Mouse (Mus musculus) liver, postnatal 0 days (tissue): ENCODE data around the gene Themis3.

ENCODE experiments used
- CTCF ChIP-seq: sonication (generic); IDR thresholded peaks from 2 replicates; pipeline ENCODE4 v1.5.1; 2016; ENCODE audit warnings: antibody characterized with exemption, low read depth
- EP300 ChIP-seq: IDR thresholded peaks from 2 replicates; pipeline ENCODE4 v1.6.1; 2016; ENCODE audit warnings: antibody characterized with exemption, low read depth, mild to moderate bottlenecking

DNA sequence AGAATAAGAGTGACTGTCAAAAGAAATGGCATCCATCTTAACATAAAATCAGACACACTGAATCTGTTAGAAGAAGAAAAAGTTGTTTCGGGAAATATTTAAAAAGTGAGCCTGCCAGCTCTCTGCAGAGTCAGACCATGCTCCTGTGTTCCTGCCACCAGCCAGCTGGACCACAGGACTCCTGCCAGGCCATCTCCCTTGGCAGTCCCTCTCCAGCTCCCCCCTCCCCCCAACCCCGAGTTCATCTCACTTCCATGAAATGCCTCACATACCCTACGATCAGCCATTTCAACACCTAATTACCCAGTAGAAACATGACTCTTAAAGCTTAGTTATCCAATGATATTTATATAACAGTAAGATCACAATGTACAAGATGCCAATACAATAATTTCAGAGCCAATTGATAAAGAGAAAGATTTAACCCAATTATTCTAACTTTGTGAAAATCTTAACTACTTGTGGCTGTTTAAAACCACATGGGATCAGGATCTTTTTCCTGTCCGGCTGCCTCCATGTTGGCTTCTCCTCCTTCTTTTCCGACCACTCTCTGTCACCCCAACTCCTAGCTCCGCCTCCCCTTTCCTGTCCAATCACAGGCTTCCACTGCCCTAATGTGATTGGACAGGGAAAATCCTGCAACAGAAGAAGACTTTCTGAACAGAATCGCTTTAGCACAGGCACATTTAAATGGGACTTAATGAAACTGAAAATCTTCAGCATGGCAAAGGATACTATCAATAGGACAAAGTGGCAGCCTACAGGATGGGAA is 43.7 kb upstream of the Themis3 start:
- TF ChIP-seq CTCF, result no peak
- TF ChIP-seq EP300, result no peak
